Mouse (Mus musculus) spleen, adult 18-20 months (tissue): ENCODE measurements at regions not wholly inside any gene's neighbourhood (a gene's known extent, or its start where the extent isn't known, plus 50 kb on each side); places are given as distances from the start of the nearest gene placed in this dataset.

Experiments used
- DNase-seq, 2 experiments: peaks; one replicate each; pipeline ENCODE4 v3.0.0; 2022; ENCODE audit warnings: mixed read lengths in 2 of 2

- peak in 1 of 2 experiments; percentile 22 for DNase-seq
Observed at GRCm38 (mm10) chr10:96724436-96725175, 107.8 kb downstream of the Btg1 start.

DNA sequence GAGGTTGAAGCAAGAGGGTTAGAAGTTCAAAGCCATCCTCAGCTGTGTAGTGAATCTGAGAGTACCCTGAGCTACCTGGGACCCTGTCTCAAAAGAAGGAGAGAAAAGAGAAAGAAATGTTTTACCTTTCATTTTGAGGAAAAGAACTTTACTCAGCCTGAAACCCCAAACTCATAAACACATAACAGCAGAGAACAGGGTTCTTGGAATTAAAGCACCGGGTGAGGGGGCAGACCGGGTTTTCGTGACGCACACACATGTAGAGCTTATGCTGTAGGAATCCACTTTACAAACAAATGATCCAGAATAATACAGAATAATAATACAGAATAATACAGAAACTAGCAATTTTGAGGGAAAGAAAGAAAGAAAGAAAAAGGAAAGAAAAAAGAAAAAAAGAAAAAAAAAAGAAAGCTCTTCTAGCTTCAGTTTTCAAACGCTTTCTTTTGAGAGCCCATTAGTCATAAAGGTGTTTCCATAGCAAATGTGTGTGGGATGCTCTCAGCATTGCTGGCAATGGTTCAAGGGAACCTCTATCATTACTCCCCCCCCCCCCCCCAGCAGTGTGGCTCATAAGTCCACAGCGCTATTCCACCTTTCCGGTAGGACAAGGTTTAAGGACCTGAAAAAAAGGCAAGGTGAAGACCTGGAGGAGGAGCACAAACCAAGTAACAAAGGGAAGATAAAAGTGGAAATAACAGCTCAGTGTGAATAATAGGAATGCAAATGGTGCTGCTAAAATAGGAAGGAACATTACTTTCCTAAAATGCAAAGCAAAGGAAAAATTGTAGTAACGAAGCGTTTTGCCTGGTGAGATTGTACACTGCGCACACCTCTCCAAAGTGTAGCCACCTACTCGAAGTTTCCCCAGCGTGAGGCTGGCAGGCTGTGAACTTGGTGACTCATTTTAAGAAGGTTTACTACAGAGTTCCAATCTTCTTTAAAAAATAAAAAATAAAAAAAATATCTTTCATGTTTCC, 110.3 kb downstream of the Btg1 start:
- no peak for DNase-seq

- DNase-seq: no peak
Observed at GRCm38 (mm10) chr10:96733581-96733980, 116.8 kb downstream of the Btg1 start.

DNA sequence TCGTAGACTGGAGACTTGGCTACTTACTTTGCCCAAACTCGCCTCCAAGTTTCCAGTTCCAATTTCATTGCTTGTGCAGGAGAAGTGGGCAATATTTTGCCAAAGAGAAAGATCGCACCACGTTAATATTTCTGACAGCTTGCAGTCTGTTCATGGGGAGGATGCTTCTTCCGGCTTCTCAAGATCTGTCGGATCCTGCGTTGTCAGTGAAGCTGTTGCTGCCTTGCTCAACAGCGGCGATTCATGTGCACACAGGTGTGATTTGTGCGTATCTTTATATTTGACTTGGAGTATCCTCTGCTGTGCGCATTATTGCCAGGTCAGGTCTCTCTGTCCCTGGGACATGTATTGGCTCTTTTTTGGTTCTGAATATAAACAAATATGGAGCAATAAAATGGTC, 118.3 kb downstream of the Btg1 start:
- DNase-seq: no peak

DNA sequence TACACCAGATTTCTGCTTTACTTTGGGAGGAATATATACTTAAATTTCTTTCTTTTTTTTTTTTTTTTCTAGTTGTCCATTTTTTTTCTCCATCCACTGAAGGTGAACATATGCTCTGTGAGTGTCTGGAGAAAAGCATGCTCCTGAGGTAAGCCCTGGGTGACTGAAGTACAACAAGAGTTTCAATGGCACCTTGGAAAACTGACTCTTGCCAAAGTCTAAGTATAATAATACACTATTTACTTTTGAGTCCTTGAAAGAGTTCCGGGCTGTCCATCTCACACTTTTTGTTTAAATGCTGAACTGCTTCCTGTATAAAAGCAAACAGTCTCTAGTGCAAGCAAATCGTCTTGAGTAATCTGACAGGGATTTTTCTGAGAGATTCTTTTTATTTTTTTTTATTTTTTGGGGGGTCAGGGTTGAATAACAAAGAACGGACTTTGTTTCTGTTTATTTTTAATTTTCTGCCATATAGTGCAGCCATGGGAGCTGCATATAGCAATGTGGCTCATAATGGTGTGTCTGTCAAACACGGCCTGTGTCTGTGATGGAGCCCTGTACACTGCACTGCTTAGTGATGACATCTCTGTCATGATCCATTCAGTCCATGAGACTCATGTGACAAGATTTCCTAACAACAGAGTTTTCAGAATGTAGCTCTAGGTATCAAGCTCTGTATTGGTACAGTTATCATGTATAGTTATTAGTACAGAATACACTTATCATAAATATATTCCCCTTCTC, 119.3 kb downstream of the Btg1 start:
- no peak for DNase-seq

DNA sequence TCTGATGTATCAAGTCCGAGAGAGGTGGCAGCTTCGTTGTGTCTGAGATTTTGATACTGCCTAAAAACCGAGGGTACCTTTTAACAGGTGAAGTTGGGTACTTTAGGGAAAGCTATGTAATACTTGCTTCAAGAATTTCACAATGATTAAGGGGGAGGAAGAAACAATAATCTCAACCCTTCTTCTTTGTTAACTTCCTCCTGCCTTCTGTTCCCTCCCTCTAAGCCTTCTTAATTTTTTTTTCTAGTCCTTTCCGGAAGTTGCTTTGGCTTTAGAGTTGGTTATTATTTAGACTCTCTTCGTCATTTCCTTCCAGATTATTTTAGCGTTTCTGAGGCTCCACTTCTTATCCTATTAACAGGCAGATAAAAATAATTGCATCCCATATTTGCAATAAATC, 121.2 kb downstream of the Btg1 start:
- no peak for DNase-seq

GRCm38 (mm10) chr10:96738606-96739005, 121.8 kb downstream of the Btg1 start:
- no peak for DNase-seq

GRCm38 (mm10) chr10:96744167-96744777, 127.5 kb downstream of the Btg1 start:
- no peak for DNase-seq

GRCm38 (mm10) chr10:96747015-96747663, 130.3 kb downstream of the Btg1 start:
- no peak for DNase-seq

DNA sequence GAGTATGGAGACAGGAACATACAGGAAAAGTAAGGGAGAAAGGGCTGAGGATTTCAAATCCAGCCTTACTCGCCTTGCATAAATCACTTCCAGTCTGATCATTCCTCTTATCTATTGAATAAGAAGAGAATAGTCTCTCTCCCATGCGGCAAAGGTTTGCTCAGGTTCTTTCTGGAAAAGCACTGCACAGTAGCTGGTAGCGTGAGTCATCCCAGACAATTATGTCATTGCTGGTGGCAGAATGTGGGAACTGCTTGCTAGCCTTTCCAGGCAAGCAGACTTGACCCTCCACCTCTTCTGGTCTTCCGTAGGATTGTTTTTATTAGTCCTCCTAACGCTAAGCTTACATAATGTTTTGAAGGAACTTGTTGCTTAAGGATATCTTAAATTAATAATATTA, 134.1 kb downstream of the Btg1 start:
- no peak for DNase-seq

- DNase-seq: peak; percentile 97 to 99
Observed at GRCm38 (mm10) chr10:96751580-96752264, 134.9 kb downstream of the Btg1 start.

GRCm38 (mm10) chr10:96752531-96752930, 135.7 kb downstream of the Btg1 start:
- DNase-seq: no peak

DNA sequence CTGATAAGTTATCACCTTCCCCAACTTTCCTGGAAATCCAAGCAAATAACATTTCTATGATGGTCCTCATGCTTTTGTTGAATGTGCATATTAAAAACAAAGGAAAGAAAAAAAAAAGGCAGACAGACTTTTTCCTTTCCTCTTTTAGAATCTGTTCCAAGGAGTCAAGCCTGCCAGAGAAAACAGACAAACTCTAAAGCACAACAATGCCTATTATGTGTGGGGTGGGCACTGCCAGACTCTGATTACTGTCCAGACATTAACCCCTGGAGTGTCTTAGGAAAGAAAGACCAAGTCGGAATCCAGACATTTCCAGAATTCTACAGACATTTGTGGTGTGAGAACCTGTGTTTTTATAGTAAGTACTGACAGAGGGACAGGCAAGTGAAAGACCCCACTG, 136.7 kb downstream of the Btg1 start:
- no peak for DNase-seq

GRCm38 (mm10) chr10:96755674-96756073, 138.9 kb downstream of the Btg1 start:
- no peak for DNase-seq

DNA sequence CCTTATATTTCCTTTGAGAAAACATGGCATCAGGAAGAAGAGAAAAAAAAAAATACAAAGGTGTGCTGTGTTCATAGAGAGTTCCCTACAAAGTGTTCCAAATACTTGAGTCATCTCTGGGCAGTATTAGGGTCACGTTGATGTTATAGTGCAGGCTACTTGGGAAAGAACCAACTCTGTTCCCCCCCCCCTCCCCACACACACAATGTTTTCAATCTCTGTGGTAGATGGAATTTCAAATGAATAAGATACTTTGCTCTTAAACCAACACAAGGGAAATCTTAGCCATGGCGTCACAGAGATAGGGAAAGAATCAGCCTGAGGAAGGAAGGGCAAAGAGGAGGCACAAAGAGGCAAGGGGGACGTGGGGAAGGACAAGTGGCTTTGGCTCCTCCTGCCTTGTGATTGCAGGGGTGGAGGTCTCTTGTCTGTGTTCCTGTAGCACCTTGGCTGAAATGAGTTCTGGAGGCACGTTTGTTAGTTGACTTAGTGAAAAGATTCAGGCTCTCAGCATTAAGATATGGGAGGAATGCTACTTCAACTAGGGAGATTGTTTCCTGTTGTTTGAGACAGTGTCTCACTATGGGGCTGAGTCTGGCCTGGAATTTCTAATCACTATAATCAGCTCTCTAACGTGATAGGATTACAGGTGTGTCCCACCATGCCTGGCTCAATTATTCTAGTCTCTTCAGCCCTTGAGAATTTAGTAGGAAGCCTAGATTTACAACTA, 139.7 kb downstream of the Btg1 start:
- DNase-seq: no peak

DNA sequence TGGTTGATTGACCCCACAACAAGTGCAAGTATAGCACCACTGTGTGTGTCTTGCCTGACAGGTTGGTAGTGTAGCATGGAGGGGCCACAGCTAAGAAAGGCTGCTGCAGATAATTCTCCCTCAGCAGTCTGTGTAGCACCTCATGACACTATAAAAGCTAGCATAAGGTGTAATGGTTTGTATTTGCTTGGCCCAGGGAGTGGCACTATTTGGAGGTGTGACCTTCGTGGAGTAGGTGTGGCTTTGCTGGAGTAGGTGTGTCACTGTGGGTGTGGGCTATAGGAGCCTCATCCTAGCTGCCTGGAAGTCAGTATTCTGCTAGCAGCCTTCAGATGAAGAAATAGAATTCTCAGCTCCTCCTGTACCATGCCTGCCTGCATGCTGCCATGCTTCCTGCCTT, 140.5 kb downstream of the Btg1 start:
- no peak for DNase-seq

DNA sequence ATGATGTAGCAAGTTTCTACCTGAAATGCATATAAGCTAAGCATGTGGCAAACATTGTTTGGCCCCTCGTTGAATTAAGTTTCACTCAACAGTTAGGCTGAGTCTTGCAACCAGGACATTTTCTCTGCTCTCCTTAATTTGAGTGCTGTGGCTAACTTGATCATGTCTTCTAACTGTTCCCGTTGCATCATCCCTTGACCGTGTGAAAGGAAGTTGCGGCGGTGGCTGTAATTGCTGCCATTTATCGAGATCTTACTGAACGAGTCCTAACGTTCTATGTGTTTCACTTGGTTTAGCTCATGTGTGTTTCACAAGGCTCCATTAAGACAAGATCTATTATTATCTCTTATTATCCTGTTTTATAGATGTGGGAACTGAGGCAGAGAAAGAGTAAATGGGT, 144.8 kb downstream of the Btg1 start:
- DNase-seq: no peak

- no peak for DNase-seq
Observed at GRCm38 (mm10) chr10:96765626-96766025, 148.8 kb downstream of the Btg1 start.

DNA sequence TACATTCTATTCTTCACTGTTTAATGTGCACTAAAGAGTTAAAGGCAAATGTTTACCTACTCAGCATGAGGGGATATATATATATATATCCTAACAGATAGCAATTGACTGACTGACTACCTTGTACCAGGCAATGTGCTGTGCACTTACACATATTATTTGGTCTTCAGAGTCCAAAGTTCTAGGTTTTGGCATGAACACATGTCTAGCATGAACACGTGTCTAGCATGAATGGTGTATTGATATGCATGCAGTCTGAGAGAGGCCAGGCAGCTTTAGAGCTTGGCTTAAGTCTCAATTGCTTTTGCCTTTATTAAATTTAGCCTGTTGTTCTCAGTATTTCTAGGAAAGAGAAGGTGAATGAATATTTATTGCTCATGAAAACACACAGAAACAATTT, 161.4 kb downstream of the Btg1 start:
- no peak for DNase-seq

DNA sequence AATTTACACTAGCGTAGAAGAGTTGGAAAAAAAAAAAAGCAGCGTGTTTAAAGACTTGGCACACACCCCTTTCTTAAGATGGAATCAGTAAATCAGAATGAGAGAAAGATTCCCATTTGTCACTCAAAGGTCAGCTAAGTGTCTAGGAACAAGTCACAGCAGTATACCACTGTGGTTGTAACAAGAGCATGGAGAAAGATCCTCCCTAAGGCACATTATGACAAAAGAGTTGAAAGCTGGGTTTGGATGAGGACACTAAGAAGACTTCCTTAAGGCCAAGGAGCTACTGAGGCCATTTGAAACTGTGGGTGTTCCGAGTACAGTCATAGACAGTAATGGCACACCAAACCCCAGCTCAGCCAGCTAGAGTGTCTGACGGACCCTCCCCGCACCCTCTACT, 167.2 kb downstream of the Btg1 start:
- DNase-seq: no peak
